Mouse (Mus musculus): ENCODE results near the gene Klhl22.

GRCm38 (mm10) chr16:17761074-17761473, 1.7 kb downstream of the Klhl22 start:
- TF ChIP-seq CTCF (IDR thresholded peaks at IDR 0.05; ENCODE audit: low read depth) (no peak), EP300 (IDR thresholded peaks at IDR 0.05; ENCODE audit: low read depth) (no peak)

Data from heart, postnatal 0 days (tissue).